In the genomic region with DNA sequence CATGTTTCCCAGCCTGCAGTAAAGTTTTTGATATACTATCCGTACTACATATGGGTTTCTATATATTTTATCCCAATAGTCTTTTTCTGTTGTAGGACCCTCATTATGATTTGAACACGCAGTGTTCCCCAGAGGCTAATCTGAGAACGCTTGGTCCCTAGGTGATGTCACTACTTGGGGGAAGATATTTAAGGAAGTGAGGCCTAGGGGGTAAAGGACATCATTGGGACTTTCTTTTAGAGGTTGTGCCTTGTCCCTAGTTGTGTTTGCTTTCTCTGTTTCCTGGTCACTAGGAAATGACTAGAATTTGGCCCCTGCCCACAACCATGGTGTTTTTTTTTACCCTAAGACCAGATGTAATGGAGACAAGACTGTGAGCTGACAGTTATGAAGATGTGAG, we compare ENCODE assay signal across 18 mouse cellular contexts. TPM values are rescaled to one million over a fixed set of nuclear protein-coding genes. Genes with fewer than 3 reads are reported as not detected.
DNase-seq lines count a peak whose midpoint lies in the region; ATAC-seq lines count a peak whose summit lies in the region.
"Had no signal": no experiment of that assay in that cellular context is flagged by ENCODE, and none has a peak within 500 bp of the region (broad histone marks: within the 10 kb centered on the region; RNA-seq: fewer than 3 reads in every experiment).

No protein-coding gene starts in this region.

- ATAC-seq in granulocyte monocyte progenitor cell, adult 5-6 weeks (replicated peaks; ENCODE audit: poor library complexity, severe bottlenecking): peak; percentile 84
- peak; percentile 46 for ATAC-seq in megakaryocyte progenitor cell, adult 5-6 weeks (replicated peaks; ENCODE audit: poor library complexity)
- ATAC-seq: activated CD4-positive, CD25-positive, alpha-beta regulatory T cell, adult 4 months; forebrain, embryonic 13.5 days; forebrain, embryonic 15.5 days; forebrain, postnatal 0 days; Patski had no signal

- peak; percentile 14 for DNase-seq in 3T3-L1 (ENCODE audit: low read depth, low spot score)
- no peak for DNase-seq in kidney, postnatal 36 days
- no peak for DNase-seq in adrenal gland, adult 2 months
- no peak for DNase-seq in c-Kit-positive CD71-positive TER-119-positive erythroid progenitor cells, embryonic 14.5 days (ENCODE audit: low spot score)
- DNase-seq: adrenal gland, postnatal 10 days; adrenal gland, postnatal 25 days; cerebellum, adult 11-12 months; cerebellum, adult 2 months; cerebellum, adult 9-10 months; cerebellum, postnatal 10 days; cerebellum, postnatal 25 days; forebrain, postnatal 0 days had no signal

RNA-seq across cellular contexts. Expression of gene Hccs, which starts 18.0 kb away (rescaled TPM):
- total RNA-seq in granulocyte monocyte progenitor cell, adult 5-6 weeks (2014; fragmentation: Nextera tagmentation): 30.7 and 33.7 TPM in 2 replicates
- 34.1 and 37.2 TPM in 2 replicates for total RNA-seq in granulocyte monocyte progenitor cell, adult 5-6 weeks (2017)
- 36.3 and 41.6 TPM in 2 replicates for total RNA-seq in megakaryocyte progenitor cell, adult 5-6 weeks (2015)
- total RNA-seq in megakaryocyte progenitor cell, adult 5-6 weeks (2017): 36.1 and 37.6 TPM in 2 replicates
- 10 to 100 TPM; 24.6 to 27.1 TPM for total RNA-seq in adrenal gland, adult 2 months (2021)
- polyA plus RNA-seq in adrenal gland, adult 2 months (2012; rRNA removed): 7.0 and 9.0 TPM in 2 replicates
